Mouse (Mus musculus): Measurements from ENCODE around the gene Emc1. TPM values are rescaled to one million over a fixed set of nuclear protein-coding genes. Genes with fewer than 3 reads are reported as not detected.

Emc1 gene
- polyA plus RNA-seq (2015; fragmentation: Nextera tagmentation; extraction: Ambion mirVana) = 45.0 and 45.9 TPM in 2 replicates

DNA sequence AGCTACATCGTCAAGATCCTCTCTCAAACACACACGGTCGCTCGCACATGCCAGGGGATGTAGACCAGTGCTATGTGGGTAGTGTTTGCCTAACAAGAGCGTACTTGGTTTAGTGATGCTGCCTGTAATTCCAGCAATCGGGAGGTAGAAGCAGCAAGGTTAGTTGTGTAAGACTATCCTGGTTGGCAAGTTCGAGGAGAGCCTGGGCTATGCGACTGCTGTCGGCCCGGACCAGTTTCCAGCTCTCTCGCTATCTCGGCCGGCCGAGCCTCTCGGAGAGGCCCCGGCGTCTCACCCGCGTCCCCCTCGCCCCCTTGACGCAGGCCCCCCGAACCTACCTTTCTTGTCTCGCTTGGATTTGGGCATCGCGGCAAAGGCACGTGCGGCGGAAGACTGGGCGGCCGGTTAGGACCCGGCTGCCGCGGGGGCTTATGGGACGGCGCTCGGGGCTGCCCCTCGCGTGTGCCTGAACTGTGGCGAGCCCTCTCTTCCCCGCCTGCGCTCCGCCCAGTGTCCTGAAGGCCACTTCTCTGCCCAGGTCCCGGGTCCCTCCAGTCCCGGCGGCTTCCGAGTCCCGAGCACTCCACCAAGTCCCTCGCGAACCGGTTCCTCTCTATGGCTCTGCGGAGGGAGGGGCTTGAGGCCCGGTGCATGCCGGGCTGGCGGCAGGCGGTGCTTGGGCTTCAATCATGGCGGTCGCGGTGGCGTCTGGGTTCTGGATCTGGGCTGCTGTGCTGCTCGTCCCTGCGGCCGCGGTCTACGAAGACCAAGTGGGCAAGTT lies at the start of gene Emc1, which contains the start of the genes Mrto4 and Ubr4:
Gene Emc1, plus strand, starts transcription at position 657 of the 781 bp plus-strand sequence.
Gene Mrto4, minus strand, starts transcription at position 646 of the 781 bp plus-strand sequence.
Gene Ubr4, plus strand, starts transcription at position 679 of the 781 bp plus-strand sequence.
- WGBS = under 1% methylated on average over 64 of the region's 64 CpGs
- peaks cover 30% of the 10 kb centered on the region for H3K36me3 ChIP-seq
- H3K4me3 ChIP-seq = peak within 1 kb of the TSS; percentile 72
- no peaks in the 10 kb centered on the region for H3K27me3 ChIP-seq
- H3K9ac ChIP-seq = peak within 1 kb of the TSS; percentile 86
- peak within 1 kb of the TSS; percentile 97 for H3K27ac ChIP-seq (replicated peaks)
- no peaks in the 10 kb centered on the region for H3K9me3 ChIP-seq
- ATAC-seq (ENCODE audit: low FRiP score, low read depth) = peak; percentile 96
- H3K4me2 ChIP-seq = peak within 1 kb of the TSS; percentile 94
- peaks cover 19% of the 10 kb centered on the region for H3K4me1 ChIP-seq (replicated peaks)

DNA sequence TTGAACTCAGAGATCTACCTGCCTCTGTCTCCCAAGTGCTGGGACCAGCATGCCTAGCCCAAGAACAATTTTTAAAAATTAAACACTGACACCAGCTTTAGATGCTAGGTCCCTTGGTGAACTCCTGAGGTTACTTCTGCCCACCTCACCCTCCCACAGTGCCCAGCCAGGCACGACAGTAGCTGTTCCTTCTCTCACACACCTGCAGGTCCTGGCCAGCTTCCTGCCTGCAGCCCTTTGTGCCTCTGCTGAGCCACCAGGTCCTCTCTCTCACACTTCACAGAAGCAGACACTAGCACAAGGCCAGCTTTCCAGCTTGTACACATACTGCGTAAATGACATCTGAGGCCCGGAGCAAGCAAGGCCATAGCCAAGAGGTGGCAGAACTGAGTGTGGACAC lies 46.9 kb upstream of the Emc1 start:
- Histone ChIP-seq H3K4me1 (replicated peaks) (peaks cover 15% of the 10 kb centered on the region), H3K9ac (no peak overlapping the region), H3K4me2 (no peak overlapping the region), H3K36me3 (peaks cover 14% of the 10 kb centered on the region), H3K4me3 (no peak overlapping the region), H3K27ac (replicated peaks) (no peak overlapping the region), H3K9me3 (no peaks in the 10 kb centered on the region), H3K27me3 (no peaks in the 10 kb centered on the region)
- no peak for ATAC-seq (ENCODE audit: low FRiP score, low read depth)
- 94% methylated on average over 3 of the region's 3 CpGs for WGBS

DNA sequence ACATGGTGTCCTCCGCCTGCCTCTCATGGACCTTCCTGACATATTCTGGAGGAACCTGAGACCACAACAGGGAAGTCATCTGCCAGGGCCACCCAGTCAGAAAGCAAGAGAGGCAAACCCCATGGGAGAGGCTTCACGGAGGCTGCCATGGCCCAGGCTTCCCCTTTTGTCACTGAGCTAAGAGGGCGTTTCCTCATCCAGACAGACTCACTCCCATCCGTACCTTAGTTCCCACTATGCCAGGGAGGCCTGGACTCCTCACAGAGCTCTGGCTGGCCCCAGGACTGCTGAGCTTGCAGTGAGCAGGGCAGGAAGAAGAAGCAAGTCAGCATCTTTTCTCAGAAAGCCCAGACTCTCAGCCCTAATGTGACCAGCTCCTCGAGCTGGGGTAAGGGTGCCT lies 44.5 kb upstream of the Emc1 start:
- peaks cover 6% of the 10 kb centered on the region for H3K36me3 ChIP-seq
- no peak overlapping the region for H3K27ac ChIP-seq (replicated peaks)
- no peak for ATAC-seq (ENCODE audit: low FRiP score, low read depth)
- peaks cover 30% of the 10 kb centered on the region for H3K4me1 ChIP-seq (replicated peaks)
- H3K9me3 ChIP-seq = no peaks in the 10 kb centered on the region
- H3K4me3 ChIP-seq = no peak overlapping the region
- no peaks in the 10 kb centered on the region for H3K27me3 ChIP-seq
- H3K9ac ChIP-seq = no peak overlapping the region
- WGBS = 82% methylated on average over 5 of the region's 5 CpGs
- H3K4me2 ChIP-seq = no peak overlapping the region

DNA sequence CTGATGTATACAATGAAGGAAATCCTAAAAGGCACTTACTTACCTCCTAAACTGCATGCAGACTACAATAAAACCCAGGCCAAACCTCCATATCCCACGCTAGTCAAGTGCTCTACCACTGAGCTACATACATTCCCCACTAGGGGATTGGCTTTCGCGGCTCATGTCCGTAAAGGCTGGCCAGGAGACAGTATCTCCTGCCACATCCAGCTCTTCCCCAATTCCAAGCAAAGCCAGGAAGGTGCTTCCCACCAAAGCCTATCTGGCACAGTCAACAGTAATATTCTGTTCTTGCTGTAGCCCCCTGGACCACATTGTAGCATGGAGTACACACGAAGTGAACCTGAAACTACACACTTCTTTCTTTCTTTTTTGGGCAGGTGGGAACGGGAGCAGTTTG lies 42.7 kb upstream of the Emc1 start:
- Histone ChIP-seq H3K4me3 (peak overlapping the region; percentile 72), H3K4me2 (peak overlapping the region; percentile 93), H3K9ac (peak overlapping the region; percentile 80; the same call in 1 of the 2 replicates), H3K36me3 (peaks cover 9% of the 10 kb centered on the region), H3K27me3 (no peaks in the 10 kb centered on the region), H3K4me1 (replicated peaks) (peaks cover 30% of the 10 kb centered on the region), H3K9me3 (no peaks in the 10 kb centered on the region), H3K27ac (replicated peaks) (no peak overlapping the region)
- 20% methylated on average over 6 of the region's 6 CpGs for WGBS
- ATAC-seq (ENCODE audit: low FRiP score, low read depth) = no peak

DNA sequence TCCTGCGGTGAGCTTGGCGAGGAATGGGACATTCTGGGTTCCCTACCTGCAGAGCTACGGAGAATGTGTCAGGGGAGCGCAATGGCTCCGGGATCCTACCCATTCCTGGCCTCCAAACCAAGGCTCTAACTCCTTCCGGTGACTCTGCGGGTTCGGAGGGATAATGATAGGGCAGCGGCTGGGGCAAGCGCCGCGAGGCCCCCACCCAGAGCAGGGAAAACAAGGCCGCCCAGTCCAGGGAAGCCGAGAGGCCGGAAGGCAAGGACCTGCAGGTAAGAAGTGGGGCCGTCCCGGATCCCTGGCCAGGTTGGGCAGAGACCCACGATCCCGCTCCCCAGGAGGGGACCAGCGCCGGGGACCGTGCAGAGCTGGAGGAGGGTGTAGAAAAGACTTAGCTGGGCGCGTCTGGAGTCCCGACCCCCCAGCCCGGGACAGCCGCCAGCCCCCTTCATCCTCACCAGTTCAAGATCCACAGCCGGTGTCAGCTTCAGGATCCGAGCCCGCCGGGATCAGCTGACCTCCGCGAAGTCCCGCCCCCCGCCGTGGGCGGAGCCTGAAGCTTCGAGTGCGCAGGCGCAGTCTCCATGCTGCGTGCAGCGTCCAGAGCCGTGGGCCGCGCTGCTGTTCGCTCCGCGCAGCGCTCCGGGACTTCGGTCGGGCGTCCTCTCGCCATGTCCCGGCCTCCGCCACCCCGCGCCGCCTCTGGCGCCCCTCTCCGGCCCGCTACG lies 42.1 kb upstream of the Emc1 start, which contains the start of the genes Pqlc2 and Akr7a5:
Gene Pqlc2, minus strand, starts transcription at position 538 of the 728 bp plus-strand sequence.
Gene Akr7a5, plus strand, starts transcription at position 574 of the 728 bp plus-strand sequence.
- WGBS = under 1% methylated on average over 63 of the region's 63 CpGs
- Histone ChIP-seq H3K27me3 (no peaks in the 10 kb centered on the region), H3K9me3 (no peaks in the 10 kb centered on the region), H3K9ac (peak within 1 kb of the TSS; percentile 80), H3K4me1 (replicated peaks) (peaks cover 30% of the 10 kb centered on the region), H3K27ac (replicated peaks) (peak within 1 kb of the TSS; percentile 78), H3K4me2 (peak within 1 kb of the TSS; percentile 93), H3K4me3 (peak within 1 kb of the TSS; percentile 72), H3K36me3 (peaks cover 7% of the 10 kb centered on the region; the same call in 1 of the 2 replicates)
- peak; percentile 92 for ATAC-seq (ENCODE audit: low FRiP score, low read depth)

DNA sequence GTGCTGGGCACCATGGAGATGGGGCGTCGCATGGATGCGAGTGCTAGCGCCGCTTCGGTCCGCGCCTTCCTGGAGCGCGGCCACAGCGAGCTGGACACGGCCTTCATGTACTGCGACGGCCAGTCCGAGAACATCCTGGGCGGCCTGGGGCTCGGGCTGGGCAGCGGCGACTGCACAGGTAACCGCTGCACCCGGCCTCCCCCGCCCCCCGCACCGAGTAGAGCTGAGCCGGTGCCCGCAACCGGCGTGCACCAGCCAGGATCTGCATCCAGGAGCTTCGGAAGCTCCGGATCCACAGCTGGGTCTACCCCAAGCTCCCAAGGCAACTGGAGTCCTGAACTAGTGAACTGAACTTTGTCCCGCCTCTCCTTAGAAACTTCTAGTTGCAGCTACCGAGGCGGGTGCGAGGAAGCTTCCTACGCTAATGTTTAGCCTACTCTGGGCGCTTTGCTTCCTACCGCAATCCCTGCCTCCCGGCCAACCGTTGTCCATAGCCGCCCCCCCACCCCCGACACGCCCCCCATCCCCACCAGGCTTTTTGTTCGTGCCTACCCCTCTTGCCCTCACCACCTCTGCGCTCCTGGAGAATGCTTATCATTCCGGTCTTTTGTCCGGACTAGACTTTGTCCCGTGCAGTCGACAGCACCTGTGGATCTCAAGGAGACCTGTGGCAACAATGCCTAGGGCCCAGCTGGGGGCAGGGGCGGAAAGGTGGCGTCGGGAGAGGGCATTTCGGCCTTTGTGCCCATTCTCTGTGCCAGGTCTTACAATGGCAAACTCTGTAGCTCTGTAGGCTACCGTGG lies 41.3 kb upstream of the Emc1 start:
- H3K4me3 ChIP-seq = peak overlapping the region; percentile 72
- peak overlapping the region; percentile 93 for H3K4me2 ChIP-seq
- H3K36me3 ChIP-seq = peaks cover 9% of the 10 kb centered on the region; the same call in 1 of the 2 replicates
- H3K27ac ChIP-seq (replicated peaks) = peak overlapping the region; percentile 78
- ATAC-seq (ENCODE audit: low FRiP score, low read depth) = peak; percentile 81; the same call in 1 of the 2 replicates
- H3K9me3 ChIP-seq = no peaks in the 10 kb centered on the region
- peak overlapping the region; percentile 80 for H3K9ac ChIP-seq
- peaks cover 30% of the 10 kb centered on the region for H3K4me1 ChIP-seq (replicated peaks)
- WGBS = under 1% methylated on average over 47 of the region's 53 CpGs
- H3K27me3 ChIP-seq = no peaks in the 10 kb centered on the region

DNA sequence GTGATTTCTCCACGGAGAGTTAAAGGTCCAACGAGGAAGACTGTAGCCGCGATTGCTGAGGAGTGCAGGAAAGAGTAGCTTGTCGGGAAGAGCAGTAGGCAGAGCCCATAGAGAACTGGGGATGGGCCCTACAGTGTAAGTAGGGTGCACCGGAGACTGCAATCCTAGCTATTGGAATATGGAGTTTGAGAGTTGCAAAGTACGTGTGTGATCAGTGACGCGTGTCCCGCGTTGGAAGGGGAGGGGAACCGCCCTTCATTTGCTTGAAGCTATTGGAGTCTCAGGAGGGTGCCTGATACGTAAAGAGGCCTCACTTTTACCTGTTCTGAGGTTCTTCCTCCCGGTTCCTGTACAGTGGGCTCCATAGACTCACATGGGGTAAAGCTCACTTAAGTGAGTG lies 40.7 kb upstream of the Emc1 start:
- H3K9ac ChIP-seq = peak overlapping the region; percentile 80; the same call in 1 of the 2 replicates
- H3K27ac ChIP-seq (replicated peaks) = no peak overlapping the region
- ATAC-seq (ENCODE audit: low FRiP score, low read depth) = no peak
- peak overlapping the region; percentile 72 for H3K4me3 ChIP-seq
- H3K9me3 ChIP-seq = no peaks in the 10 kb centered on the region
- H3K4me1 ChIP-seq (replicated peaks) = peaks cover 30% of the 10 kb centered on the region
- WGBS = 25% methylated on average over 14 of the region's 14 CpGs
- H3K36me3 ChIP-seq = 0 out of 2 replicates have a peak, but pooled peaks cover 9% of the 10 kb centered on the region
- peak overlapping the region; percentile 93 for H3K4me2 ChIP-seq
- no peaks in the 10 kb centered on the region for H3K27me3 ChIP-seq

DNA sequence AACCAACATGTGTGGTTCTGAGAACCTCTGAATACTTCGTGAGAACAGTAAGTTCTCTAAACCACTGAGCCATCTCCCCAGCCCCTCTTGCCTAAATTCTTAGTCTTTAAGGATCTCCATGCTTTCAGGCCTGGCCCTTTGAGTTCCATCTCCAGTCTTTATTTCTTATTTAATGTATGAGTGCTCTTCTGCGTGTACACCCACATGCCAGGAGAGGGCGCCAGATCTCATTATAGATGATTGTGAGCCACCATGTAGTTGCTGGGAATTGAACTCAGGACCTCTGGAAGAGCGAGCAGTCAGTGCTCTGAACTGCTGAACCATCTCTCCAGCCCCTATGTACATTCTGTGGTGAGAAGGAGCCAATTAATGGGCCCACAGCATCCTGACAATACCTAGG lies 39.8 kb upstream of the Emc1 start:
- ATAC-seq (ENCODE audit: low FRiP score, low read depth) = no peak
- no peak overlapping the region for H3K9ac ChIP-seq
- H3K4me3 ChIP-seq = no peak overlapping the region
- 63% methylated on average over 4 of the region's 4 CpGs for WGBS
- no peaks in the 10 kb centered on the region for H3K27me3 ChIP-seq
- H3K36me3 ChIP-seq = 0 out of 2 replicates have a peak, but pooled peaks cover 9% of the 10 kb centered on the region
- H3K27ac ChIP-seq (replicated peaks) = no peak overlapping the region
- H3K4me2 ChIP-seq = no peak overlapping the region
- H3K4me1 ChIP-seq (replicated peaks) = peaks cover 30% of the 10 kb centered on the region
- no peaks in the 10 kb centered on the region for H3K9me3 ChIP-seq

DNA sequence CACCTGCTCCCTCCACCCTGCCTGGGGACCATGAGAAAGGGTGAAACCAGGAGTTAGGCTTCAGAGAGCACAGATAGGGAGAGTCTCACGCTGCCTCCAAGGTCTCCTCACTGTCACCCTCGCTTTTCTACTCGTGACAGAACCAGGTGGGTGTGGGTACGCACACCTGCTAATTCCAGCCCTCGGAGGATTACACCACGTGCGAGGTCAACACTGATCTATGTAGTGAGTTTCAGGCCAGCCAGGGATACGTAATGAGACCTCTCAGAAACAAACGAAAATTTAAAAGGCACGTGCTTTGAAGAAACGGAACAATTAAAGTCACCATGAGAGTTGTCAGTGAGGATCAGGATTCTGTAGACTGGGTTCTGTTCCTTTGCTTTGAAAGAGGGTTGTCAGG lies 33.9 kb upstream of the Emc1 start:
- H3K27me3 ChIP-seq = no peaks in the 10 kb centered on the region
- H3K4me2 ChIP-seq = no peak overlapping the region
- H3K36me3 ChIP-seq = 0 out of 2 replicates have a peak, but pooled peaks cover 9% of the 10 kb centered on the region
- no peaks in the 10 kb centered on the region for H3K4me1 ChIP-seq (replicated peaks)
- H3K27ac ChIP-seq (replicated peaks) = no peak overlapping the region
- H3K4me3 ChIP-seq = no peak overlapping the region
- no peak for ATAC-seq (ENCODE audit: low FRiP score, low read depth)
- H3K9me3 ChIP-seq = no peaks in the 10 kb centered on the region
- no peak overlapping the region for H3K9ac ChIP-seq
- 96% methylated on average over 11 of the region's 11 CpGs for WGBS

DNA sequence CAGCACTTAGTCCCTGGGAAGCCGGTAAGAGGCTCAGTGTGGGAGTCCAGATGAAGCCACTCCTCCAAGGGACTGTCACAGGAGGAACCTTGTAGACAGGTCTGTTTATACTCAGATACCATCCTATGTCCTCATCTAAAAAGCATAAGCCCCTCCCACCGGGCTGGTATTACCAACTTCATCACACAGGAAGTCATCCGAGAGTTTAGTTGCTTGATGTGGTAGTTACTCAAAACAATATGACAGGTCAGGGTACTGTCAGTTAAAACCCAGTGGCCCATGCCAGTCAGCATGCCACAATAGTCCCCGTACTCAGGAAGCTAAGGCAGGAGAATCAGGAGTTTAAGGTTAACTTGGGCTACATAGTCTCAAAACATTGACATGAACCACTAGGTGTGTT lies 32.6 kb upstream of the Emc1 start:
- no peak for ATAC-seq (ENCODE audit: low FRiP score, low read depth)
- H3K36me3 ChIP-seq = 0 out of 2 replicates have a peak, but pooled peaks cover 6% of the 10 kb centered on the region
- no peaks in the 10 kb centered on the region for H3K4me1 ChIP-seq (replicated peaks)
- no peak overlapping the region for H3K4me2 ChIP-seq
- no peaks in the 10 kb centered on the region for H3K27me3 ChIP-seq
- H3K9me3 ChIP-seq = no peaks in the 10 kb centered on the region
- WGBS = 89% methylated on average over 4 of the region's 4 CpGs
- H3K4me3 ChIP-seq = no peak overlapping the region
- no peak overlapping the region for H3K9ac ChIP-seq
- H3K27ac ChIP-seq (replicated peaks) = no peak overlapping the region

DNA sequence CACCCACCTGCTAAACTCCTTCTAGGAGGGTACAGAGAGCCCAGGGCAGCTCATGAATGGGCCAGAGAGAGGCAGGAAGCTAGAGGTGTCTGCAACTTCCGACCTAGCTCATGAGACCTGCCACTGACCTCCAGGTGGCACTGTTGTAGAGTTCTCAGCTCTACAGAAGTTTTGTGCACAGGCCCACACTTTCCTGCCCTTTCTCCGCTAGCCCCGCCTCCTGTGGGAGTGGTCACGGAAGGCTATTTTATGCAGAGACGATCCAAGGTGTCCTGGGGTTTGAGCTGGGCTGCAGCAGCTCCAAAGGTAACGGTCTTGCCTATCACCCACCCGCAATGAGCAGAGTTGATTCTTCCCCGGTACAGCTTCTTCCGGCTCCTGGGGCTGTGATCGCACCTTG lies 21.8 kb upstream of the Emc1 start:
- no peak for ATAC-seq (ENCODE audit: low FRiP score, low read depth)
- Histone ChIP-seq H3K4me3 (no peak overlapping the region), H3K9ac (no peak overlapping the region), H3K27ac (replicated peaks) (no peak overlapping the region), H3K4me1 (replicated peaks) (no peaks in the 10 kb centered on the region), H3K4me2 (peak overlapping the region; percentile 34; the same call in 1 of the 2 replicates), H3K27me3 (no peaks in the 10 kb centered on the region), H3K36me3 (no peaks in the 10 kb centered on the region), H3K9me3 (no peaks in the 10 kb centered on the region)
- 9% methylated on average over 10 of the region's 10 CpGs for WGBS
